Mouse (Mus musculus): ENCODE data around the gene Iqschfp.

Iqschfp gene

GRCm38 (mm10) chr3:68638703-68639102, 746.7 kb downstream of the Iqschfp start:
- DNase-seq (ENCODE audit: low read depth) = no peak

GRCm38 (mm10) chr3:68642935-68643334, 750.9 kb downstream of the Iqschfp start:
- DNase-seq (ENCODE audit: low read depth) = no peak

- no peak for DNase-seq (ENCODE audit: low read depth)
Measured at GRCm38 (mm10) chr3:68646387-68647130, 754.5 kb downstream of the Iqschfp start.

GRCm38 (mm10) chr3:68647282-68647681, 755.2 kb downstream of the Iqschfp start:
- no peak for DNase-seq (ENCODE audit: low read depth)

GRCm38 (mm10) chr3:68650251-68650650, 758.2 kb downstream of the Iqschfp start:
- DNase-seq (ENCODE audit: low read depth) = no peak

- no peak for DNase-seq (ENCODE audit: low read depth)
Measured at GRCm38 (mm10) chr3:68656607-68657352, 764.7 kb downstream of the Iqschfp start.

GRCm38 (mm10) chr3:68657589-68658245, 765.7 kb downstream of the Iqschfp start:
- no peak for DNase-seq (ENCODE audit: low read depth)

- no peak for DNase-seq (ENCODE audit: low read depth)
Measured at GRCm38 (mm10) chr3:68659996-68660395, 768.0 kb downstream of the Iqschfp start.

GRCm38 (mm10) chr3:68660538-68660937, 768.5 kb downstream of the Iqschfp start:
- no peak for DNase-seq (ENCODE audit: low read depth)

- no peak for DNase-seq (ENCODE audit: low read depth)
Measured at GRCm38 (mm10) chr3:68662386-68662785, 770.4 kb downstream of the Iqschfp start.

- no peak for DNase-seq (ENCODE audit: low read depth)
Measured at GRCm38 (mm10) chr3:68664337-68664736, 772.3 kb downstream of the Iqschfp start.

- no peak for DNase-seq (ENCODE audit: low read depth)
Measured at GRCm38 (mm10) chr3:68666377-68666776, 774.3 kb downstream of the Iqschfp start.

GRCm38 (mm10) chr3:68667852-68668251, 775.8 kb downstream of the Iqschfp start:
- no peak for DNase-seq (ENCODE audit: low read depth)

GRCm38 (mm10) chr3:68669418-68669974, 777.5 kb downstream of the Iqschfp start:
- DNase-seq (ENCODE audit: low read depth) = no peak

GRCm38 (mm10) chr3:68674721-68675120, 782.7 kb downstream of the Iqschfp start:
- no peak for DNase-seq (ENCODE audit: low read depth)

GRCm38 (mm10) chr3:68675216-68675835, 783.3 kb downstream of the Iqschfp start:
- DNase-seq (ENCODE audit: low read depth) = no peak
